Mouse (Mus musculus): ENCODE measurements at regions not wholly inside any gene's neighbourhood (a gene's known extent, or its start where the extent isn't known, plus 50 kb on each side); places are given as distances from the start of the nearest gene placed in this dataset.

- DNase-seq (ENCODE audit: extremely low read depth, low read depth, low spot score) = no peak
- no peak overlapping the region for H3K4me3 ChIP-seq (ENCODE audit: insufficient read depth, low read depth, low read length)
- no peak for TF ChIP-seq CTCF (IDR thresholded peaks at IDR 0.05; ENCODE audit: low read depth, low read length)
- no peak for TF ChIP-seq POLR2A (IDR thresholded peaks at IDR 0.05; ENCODE audit: extremely low read depth, insufficient read depth, low read length)
- H3K9ac ChIP-seq (ENCODE audit: low read depth, low read length) = no peak overlapping the region
- H3K4me1 ChIP-seq (ENCODE audit: control insufficient read depth, insufficient read depth, low read length) = no peaks in the 10 kb centered on the region
- H3K36me3 ChIP-seq (ENCODE audit: control insufficient read depth, insufficient read depth, low read length) = no peaks in the 10 kb centered on the region
- H3K27ac ChIP-seq (replicated peaks; ENCODE audit: insufficient read depth, low read depth, low read length) = no peak overlapping the region
- H3K79me2 ChIP-seq (ENCODE audit: control insufficient read depth, insufficient read depth, low read length) = no peaks in the 10 kb centered on the region
- 97% methylated on average over 1 of the region's 1 CpGs for WGBS
- H3K27me3 ChIP-seq (ENCODE audit: control insufficient read depth, insufficient read depth, low read length) = no peaks in the 10 kb centered on the region
Measured at GRCm38 (mm10) chr3:137189035-137189434, 151.8 kb upstream of the Emcn start.

DNA sequence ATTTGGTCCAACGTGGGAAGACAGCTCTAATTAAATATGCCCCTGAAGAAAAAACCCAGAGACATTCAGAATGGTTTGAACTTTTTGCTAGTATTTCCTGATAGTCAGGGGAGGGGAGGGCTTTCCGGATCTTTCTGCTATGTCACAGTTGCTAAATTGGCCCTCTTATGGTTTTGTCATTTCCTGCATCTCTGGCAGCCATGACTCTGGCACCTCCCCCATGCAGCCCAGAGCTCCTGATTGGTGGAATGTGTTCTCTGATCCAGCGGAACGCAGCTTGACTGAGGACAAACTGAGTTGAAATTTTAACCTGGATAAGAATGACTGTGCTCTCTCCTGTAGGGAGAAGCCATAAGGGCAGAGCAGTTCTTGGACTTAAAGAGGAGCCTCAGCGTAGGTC is 150.4 kb upstream of the Emcn start:
- Histone ChIP-seq H3K4me3 (ENCODE audit: insufficient read depth, low read depth, low read length) (no peak overlapping the region), H3K27ac (replicated peaks; ENCODE audit: insufficient read depth, low read depth, low read length) (no peak overlapping the region), H3K9ac (ENCODE audit: low read depth, low read length) (no peak overlapping the region), H3K79me2 (ENCODE audit: control insufficient read depth, insufficient read depth, low read length) (no peaks in the 10 kb centered on the region), H3K27me3 (ENCODE audit: control insufficient read depth, insufficient read depth, low read length) (no peaks in the 10 kb centered on the region), H3K36me3 (ENCODE audit: control insufficient read depth, insufficient read depth, low read length) (no peaks in the 10 kb centered on the region), H3K4me1 (ENCODE audit: control insufficient read depth, insufficient read depth, low read length) (no peaks in the 10 kb centered on the region)
- no peak for DNase-seq (ENCODE audit: extremely low read depth, low read depth, low spot score)
- 67% methylated on average over 5 of the region's 5 CpGs for WGBS
- no peak for TF ChIP-seq POLR2A (IDR thresholded peaks at IDR 0.05; ENCODE audit: extremely low read depth, insufficient read depth, low read length)
- TF ChIP-seq CTCF (IDR thresholded peaks at IDR 0.05; ENCODE audit: low read depth, low read length) = no peak

DNA sequence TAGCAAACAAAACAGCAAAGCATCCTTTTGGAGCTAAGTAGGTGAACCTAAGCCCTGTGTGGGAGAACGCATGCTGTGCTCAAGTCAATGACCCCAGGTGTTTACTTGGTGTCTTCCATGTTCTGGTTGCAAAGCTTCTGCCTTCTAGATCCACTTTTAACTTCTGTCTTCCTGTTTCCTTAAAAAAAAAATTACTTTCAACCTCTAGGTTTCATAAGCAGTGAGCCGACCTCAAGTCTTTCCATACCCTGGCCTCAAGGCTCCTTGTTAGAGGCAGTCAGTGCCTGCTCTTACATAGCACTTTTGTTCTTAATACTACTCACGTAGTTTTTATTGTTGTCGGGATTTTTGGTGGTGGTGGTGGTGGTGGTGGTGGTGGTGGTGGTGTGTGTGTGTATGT is 149.9 kb upstream of the Emcn start:
- no peak overlapping the region for H3K4me3 ChIP-seq (ENCODE audit: insufficient read depth, low read depth, low read length)
- H3K27me3 ChIP-seq (ENCODE audit: control insufficient read depth, insufficient read depth, low read length) = no peaks in the 10 kb centered on the region
- no peaks in the 10 kb centered on the region for H3K4me1 ChIP-seq (ENCODE audit: control insufficient read depth, insufficient read depth, low read length)
- H3K9ac ChIP-seq (ENCODE audit: low read depth, low read length) = no peak overlapping the region
- no peak overlapping the region for H3K27ac ChIP-seq (replicated peaks; ENCODE audit: insufficient read depth, low read depth, low read length)
- no peaks in the 10 kb centered on the region for H3K79me2 ChIP-seq (ENCODE audit: control insufficient read depth, insufficient read depth, low read length)
- no peaks in the 10 kb centered on the region for H3K36me3 ChIP-seq (ENCODE audit: control insufficient read depth, insufficient read depth, low read length)
- no peak for DNase-seq (ENCODE audit: extremely low read depth, low read depth, low spot score)
- no peak for TF ChIP-seq POLR2A (IDR thresholded peaks at IDR 0.05; ENCODE audit: extremely low read depth, insufficient read depth, low read length)
- no peak for TF ChIP-seq CTCF (IDR thresholded peaks at IDR 0.05; ENCODE audit: low read depth, low read length)
- 83% methylated on average over 4 of the region's 4 CpGs for WGBS

- 63% methylated on average over 1 of the region's 1 CpGs for WGBS
Measured at GRCm38 (mm10) chr3:137193873-137194272, 147.0 kb upstream of the Emcn start.

DNA sequence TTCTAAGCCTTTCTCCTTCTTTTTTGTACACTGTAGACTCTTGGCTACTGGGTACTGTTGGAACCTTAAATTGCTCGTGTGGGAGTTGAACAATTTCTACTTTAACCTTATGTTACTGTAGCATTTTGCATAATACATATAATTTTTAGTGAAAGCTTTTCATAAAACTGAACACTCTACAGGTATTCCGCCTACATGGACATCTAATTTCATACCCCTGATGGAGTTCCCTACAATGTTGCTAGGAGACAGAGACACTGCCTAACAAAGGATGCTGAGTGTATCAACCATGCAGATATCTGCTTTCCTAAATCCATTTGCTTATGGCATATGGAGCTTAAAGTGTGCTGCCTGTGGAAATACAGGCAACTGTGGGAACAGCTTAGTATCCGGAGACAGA is 129.2 kb upstream of the Emcn start:
- no peaks in the 10 kb centered on the region for H3K79me2 ChIP-seq (ENCODE audit: control insufficient read depth, insufficient read depth, low read length)
- no peaks in the 10 kb centered on the region for H3K36me3 ChIP-seq (ENCODE audit: control insufficient read depth, insufficient read depth, low read length)
- TF ChIP-seq POLR2A (IDR thresholded peaks at IDR 0.05; ENCODE audit: extremely low read depth, insufficient read depth, low read length) (no peak), CTCF (IDR thresholded peaks at IDR 0.05; ENCODE audit: low read depth, low read length) (no peak)
- no peaks in the 10 kb centered on the region for H3K27me3 ChIP-seq (ENCODE audit: control insufficient read depth, insufficient read depth, low read length)
- H3K4me1 ChIP-seq (ENCODE audit: control insufficient read depth, insufficient read depth, low read length) = no peaks in the 10 kb centered on the region
- no peak overlapping the region for H3K9ac ChIP-seq (ENCODE audit: low read depth, low read length)
- DNase-seq (ENCODE audit: extremely low read depth, low read depth, low spot score) = no peak
- WGBS = 82% methylated on average over 3 of the region's 3 CpGs
- no peak overlapping the region for H3K27ac ChIP-seq (replicated peaks; ENCODE audit: insufficient read depth, low read depth, low read length)
- H3K4me3 ChIP-seq (ENCODE audit: insufficient read depth, low read depth, low read length) = no peak overlapping the region

More at GRCm38 (mm10) chr3:137193873-137194272, 147.0 kb upstream of the Emcn start:
- no peak for DNase-seq (ENCODE audit: extremely low read depth, low read depth, low spot score)
- Histone ChIP-seq H3K4me1 (ENCODE audit: control insufficient read depth, insufficient read depth, low read length) (no peaks in the 10 kb centered on the region), H3K27ac (replicated peaks; ENCODE audit: insufficient read depth, low read depth, low read length) (no peak overlapping the region), H3K36me3 (ENCODE audit: control insufficient read depth, insufficient read depth, low read length) (no peaks in the 10 kb centered on the region), H3K9ac (ENCODE audit: low read depth, low read length) (no peak overlapping the region), H3K27me3 (ENCODE audit: control insufficient read depth, insufficient read depth, low read length) (no peaks in the 10 kb centered on the region), H3K79me2 (ENCODE audit: control insufficient read depth, insufficient read depth, low read length) (no peaks in the 10 kb centered on the region), H3K4me3 (ENCODE audit: insufficient read depth, low read depth, low read length) (no peak overlapping the region)
- TF ChIP-seq CTCF (IDR thresholded peaks at IDR 0.05; ENCODE audit: low read depth, low read length) = no peak
- TF ChIP-seq POLR2A (IDR thresholded peaks at IDR 0.05; ENCODE audit: extremely low read depth, insufficient read depth, low read length) = no peak

DNA sequence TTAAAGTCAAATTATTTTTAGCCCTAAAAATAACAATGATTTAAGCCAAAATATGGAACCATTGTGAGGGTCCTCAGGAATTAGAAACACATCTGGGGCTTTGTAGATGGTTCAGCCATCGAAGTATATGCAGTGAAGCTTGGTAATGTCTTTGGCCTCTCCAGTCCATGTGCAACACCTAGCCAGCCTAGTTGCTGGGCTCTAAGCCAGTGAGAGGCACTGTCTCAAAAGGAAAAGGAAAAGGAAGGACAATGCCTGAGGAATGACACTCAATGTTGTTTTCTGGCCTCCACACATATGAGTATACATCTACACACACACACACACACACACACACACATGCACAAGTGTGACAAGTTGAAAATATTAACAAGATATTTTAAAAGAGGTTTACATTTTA is 124.8 kb upstream of the Emcn start:
- WGBS = 68% methylated on average over 1 of the region's 1 CpGs
- DNase-seq (ENCODE audit: extremely low read depth, low read depth, low spot score) = no peak
- H3K27me3 ChIP-seq (ENCODE audit: control insufficient read depth, insufficient read depth, low read length) = no peaks in the 10 kb centered on the region
- TF ChIP-seq POLR2A (IDR thresholded peaks at IDR 0.05; ENCODE audit: extremely low read depth, insufficient read depth, low read length) = no peak
- TF ChIP-seq CTCF (IDR thresholded peaks at IDR 0.05; ENCODE audit: low read depth, low read length) = no peak
- no peaks in the 10 kb centered on the region for H3K79me2 ChIP-seq (ENCODE audit: control insufficient read depth, insufficient read depth, low read length)
- no peak overlapping the region for H3K27ac ChIP-seq (replicated peaks; ENCODE audit: insufficient read depth, low read depth, low read length)
- no peaks in the 10 kb centered on the region for H3K36me3 ChIP-seq (ENCODE audit: control insufficient read depth, insufficient read depth, low read length)
- no peak overlapping the region for H3K4me3 ChIP-seq (ENCODE audit: insufficient read depth, low read depth, low read length)
- no peaks in the 10 kb centered on the region for H3K4me1 ChIP-seq (ENCODE audit: control insufficient read depth, insufficient read depth, low read length)
- H3K9ac ChIP-seq (ENCODE audit: low read depth, low read length) = no peak overlapping the region
